Mouse (Mus musculus): ENCODE measurements at regions not wholly inside any gene's neighbourhood (a gene's known extent, or its start where the extent isn't known, plus 50 kb on each side); places are given as distances from the start of the nearest gene placed in this dataset.
"Not testable (repeated sequence)": the region's sequence is repeated elsewhere in the genome, so short reads cannot be mapped to it uniquely, and the experiment has no call there.

DNA sequence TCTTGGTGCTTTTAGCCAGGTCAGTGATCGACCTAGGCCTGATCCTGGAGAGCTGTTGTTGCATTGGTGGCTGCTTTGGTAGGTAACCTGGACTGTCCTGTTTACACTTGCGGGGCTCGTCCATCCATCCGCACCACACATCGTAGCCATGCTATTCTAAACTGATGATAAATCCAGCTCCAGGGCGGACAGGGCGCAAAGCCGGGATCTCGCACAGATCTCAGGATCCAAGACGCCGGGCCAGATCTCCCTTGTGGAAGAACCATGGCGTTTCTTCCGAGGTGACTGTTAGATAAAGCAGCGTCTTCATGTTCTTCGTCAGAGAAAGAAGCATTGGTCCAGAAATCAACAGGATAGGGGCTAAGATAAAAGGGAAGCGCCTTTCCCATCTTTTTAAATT is 115.6 kb downstream of the Sec16b start:
- DNase-seq (ENCODE audit: low spot score in 2 of 2) = not testable (repeated sequence)

DNA sequence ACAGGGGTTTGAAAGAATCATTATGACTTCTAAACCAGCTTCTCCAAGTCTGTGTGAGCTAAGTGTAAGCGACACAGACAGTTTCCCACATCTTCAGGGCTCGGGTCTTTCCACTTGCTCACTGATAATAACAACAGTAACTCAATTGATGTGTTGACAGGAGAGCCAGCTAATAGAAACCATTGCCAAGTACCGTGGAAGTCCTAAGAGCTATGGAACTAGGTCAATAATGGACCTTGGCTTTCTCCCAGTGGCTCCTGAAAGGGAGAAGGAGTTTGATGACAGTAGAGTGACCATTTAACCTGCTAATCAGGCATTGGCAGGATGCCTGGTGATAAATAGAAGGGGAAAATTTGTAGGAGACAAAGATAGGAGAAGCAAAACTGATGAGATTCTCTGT is 126.1 kb downstream of the Sec16b start:
- no peak for DNase-seq (ENCODE audit: low spot score in 2 of 2)

DNA sequence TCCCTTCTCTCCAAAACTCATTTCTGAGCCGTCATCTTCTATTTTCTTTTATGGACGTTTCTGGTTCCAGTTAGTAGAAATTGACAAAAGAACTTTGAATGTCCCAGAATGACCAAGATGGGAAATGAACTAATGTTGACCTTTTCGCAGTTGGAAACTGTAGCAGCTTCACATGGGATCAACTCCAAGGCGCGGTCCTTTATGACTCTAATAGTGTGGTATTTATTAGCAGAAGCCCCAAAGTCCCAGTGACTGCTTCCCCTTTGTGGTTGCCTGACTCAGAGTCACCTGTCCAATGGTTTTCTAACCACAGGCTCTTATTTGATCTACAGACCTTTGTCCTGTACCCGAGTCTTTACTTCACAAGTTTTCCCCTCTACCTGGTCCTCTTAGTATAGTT is 126.9 kb downstream of the Sec16b start:
- no peak for DNase-seq (ENCODE audit: low spot score in 2 of 2)

DNA sequence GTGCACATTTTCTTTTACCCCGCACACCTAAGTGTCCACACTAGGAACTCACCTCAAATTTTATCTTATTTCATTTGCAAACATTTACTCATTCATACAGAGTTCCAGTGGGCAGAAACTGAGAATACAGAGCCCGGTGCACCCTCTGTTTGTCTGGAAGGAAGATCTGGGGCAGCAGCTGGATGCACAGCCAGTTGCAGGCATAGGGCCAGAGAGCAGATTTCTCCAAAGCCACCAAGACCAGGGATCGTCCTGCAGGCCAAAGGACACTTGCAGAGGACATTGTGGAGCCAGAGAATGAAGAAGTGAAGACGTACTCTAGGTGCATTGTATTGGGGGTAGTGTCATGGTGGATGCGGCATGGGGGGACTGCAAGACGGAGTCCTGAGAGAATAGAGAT is 129.2 kb downstream of the Sec16b start:
- DNase-seq (ENCODE audit: low spot score in 2 of 2) = no peak

DNA sequence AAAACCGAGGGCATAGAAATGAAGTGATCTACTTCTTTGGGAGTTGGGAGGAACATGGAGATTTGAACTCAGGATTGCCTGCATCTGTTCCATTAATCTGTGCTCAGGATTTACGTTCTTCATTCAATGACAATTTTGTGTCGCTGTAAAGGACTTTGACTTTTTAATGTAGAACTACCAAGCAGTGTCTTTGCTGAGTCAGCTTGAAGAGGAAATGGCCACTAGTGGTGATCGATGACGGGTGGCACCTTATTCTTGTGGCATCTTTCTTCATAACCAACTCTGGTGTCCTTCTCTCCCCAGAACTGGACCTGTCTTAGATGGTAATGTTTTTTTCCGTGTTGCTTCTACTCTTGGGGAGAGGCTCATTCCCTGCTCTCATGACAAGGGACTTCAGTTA is 137.0 kb downstream of the Sec16b start:
- DNase-seq (ENCODE audit: low spot score in 2 of 2) = no peak

DNA sequence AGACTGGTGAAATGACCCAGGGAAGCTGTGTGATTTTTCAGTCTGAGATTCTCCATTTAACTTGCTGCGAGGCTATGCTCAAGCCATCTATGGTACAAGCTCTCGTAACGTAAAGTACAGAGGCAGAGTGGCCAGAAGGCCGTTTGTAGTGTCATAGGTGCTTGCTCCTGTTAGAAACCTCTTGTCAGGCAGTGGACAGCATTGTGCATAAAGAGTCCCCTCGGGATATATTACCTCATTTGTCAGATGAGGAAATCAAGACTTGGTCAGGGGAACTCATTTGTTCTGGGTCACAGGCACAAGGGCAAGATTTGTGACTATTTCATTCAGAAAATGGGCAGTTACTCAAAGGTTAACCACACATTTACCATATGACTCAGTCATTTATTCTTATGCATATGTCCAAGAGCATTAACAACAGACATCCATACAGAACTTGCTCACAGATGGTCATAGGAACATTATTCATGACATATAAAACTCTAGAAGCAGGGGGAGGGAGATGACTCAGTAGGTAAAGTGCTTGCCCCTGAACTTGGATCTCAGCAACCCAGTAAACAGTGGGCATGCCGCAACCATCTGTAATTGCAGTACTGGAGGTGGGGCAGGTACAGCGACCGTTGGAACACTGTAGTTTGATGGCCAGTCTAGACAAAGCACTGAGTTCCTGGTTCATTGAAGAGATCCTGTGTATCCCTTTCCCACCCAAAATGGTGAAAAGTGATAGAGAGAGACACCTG is 139.3 kb downstream of the Sec16b start:
- DNase-seq (ENCODE audit: low spot score in 2 of 2) = no peak

DNA sequence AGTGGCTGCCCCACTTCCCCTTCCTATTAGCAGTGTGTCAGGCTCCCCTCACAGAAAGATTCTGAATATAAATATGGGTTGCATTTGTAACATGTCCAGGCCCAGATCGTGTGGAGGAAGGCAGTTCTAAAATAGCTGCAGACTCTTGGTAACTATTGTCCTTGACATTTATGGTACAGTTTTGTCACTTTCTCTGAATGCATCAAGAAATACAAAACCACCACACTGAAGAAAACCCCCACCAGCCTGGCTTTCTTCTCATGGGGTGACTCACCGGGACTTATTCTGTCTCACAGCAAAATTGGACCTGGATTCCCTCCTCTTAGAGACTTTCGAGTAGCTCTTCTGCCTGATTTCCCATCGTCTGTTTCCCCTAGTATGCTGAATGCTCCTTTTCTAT is 148.9 kb downstream of the Sec16b start:
- DNase-seq (ENCODE audit: low spot score in 2 of 2) = peak; percentile 23 to 50

DNA sequence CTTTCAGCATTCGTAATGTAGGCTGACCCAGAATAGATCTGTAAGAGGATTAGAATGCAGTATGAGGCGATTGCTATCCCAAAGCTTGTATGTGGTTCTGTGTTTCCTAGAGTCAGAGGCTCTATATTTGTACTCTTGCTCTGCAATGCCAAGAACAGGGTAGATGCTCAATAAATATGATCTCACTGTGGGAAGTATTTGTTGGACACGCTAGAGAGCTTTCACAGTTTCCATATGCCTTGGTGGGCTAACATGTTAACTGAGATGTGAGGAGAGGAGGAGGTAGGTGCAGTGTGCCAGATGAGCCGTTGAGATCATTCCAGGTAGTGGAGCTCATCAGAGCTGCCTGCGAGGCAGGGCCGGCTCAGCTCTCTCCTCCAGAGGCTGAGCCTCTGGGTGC is 163.1 kb downstream of the Sec16b start:
- DNase-seq (ENCODE audit: low spot score in 2 of 2) = no peak

DNA sequence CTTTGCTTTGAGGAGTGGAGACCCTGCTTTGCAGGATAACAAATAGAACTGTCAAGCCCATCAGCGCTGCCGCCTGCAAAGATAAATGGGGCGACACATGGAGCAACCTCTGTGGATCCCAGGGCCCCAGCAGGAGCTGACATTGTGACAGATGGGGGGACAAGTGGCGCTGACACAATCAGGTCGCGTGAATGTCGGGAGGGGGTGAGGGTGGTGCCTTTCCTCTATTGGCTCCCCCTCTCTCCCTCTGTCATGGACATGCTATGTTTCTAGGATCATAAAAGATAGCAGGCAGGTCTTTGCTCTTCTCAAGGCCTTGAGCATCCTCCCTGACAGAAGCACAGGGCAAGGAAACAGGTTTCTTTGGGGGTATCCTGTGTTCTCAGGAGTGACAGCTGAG is 177.8 kb downstream of the Sec16b start:
- DNase-seq (ENCODE audit: low spot score in 2 of 2) = no peak

DNA sequence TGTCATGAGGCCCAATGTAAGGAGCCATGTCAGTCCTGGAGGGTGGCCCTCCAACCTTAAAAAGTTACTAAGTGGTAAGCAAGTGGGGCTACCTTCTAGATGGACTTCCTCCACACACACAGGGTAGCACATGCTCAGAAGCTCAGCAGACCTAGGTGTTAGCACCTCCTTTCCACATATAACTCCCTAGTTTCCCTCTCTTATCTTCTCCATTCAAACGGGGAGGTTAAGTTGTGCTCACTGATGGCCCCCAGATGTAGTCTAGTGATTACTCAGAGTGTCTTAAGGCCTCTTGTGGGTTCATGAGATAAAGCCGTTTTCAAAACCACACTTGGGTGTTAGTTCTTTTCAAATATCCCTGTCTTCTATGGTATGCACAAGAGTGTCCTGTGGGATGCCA is 188.7 kb downstream of the Sec16b start:
- no peak for DNase-seq (ENCODE audit: low spot score in 2 of 2)

DNA sequence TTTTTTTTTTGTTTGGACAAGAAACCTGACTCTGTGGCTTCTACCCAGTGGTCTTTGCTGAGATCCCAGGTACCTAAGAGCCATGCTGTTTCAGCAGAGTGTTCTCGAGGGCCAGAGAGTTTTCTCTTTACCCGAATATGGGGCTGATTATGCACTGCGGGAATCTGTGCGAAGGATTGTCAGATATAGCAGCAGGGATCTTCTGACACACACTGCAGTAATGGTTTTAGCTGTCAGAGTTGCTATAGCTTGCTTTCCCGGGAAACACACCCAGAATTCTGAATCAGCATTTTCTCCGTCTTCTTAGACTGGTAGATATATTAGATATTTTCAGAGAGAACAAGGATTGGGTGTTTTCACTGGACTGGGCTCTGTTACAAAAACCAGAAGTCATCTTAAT is 197.1 kb downstream of the Sec16b start:
- DNase-seq (ENCODE audit: low spot score in 2 of 2) = no peak

DNA sequence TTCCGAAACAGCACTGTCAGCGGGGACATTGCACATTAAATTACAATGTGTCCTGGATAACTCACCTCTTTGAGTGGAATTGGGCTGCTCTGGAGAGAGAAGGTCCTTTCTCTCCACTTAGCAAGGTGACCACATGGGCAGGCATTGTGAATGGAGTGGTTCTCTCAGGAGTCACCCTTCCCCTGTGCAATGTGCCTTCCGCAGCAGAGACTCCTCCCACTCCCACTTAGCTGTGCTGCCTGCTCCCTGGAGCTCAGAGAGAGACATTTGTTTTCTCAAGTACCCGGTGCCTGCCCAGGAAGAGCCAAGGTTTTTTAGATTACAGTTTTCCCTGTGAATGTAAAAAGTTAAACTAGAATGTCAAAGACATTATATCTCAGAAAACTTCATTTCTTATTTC is 198.8 kb downstream of the Sec16b start:
- no peak for DNase-seq (ENCODE audit: low spot score in 2 of 2)

DNA sequence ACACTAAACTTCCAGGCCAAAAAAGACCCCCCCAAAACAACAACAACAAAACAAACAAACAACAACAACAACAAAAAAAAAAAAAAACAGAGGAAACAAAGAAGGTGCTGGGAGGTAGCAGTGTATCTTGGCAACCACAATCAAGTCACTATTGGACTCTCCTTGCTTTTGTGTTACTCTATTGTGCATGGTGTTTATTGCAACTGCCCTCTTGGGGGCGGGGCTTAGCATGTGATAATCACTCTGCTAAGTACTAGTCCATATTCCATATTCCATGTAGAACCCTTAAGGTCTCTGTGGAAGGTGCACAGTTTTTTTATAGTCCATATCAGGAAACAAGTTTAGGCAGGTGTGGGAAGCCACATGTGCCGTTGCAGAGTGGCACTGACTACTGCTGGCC is 200.7 kb downstream of the Sec16b start:
- no peak for DNase-seq (ENCODE audit: low spot score in 2 of 2)

DNA sequence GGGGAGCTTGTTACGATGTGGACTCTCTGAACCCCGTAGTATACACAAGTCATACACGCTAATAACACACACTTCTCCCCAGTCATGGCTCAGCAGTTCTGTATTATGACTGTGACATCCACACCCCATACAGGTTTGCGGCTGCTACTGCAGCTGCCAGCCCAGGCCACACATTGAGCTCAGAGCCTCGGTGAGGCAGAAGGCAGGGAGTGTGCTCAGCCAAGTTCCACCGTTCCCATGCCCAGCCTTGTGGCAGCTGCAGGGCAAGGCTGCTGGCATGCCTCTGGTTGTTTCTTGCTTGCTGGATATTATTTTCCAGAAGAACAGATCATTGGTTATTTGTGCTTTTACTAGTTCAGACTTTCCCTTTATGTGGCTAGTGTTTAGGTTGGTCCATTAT is 202.6 kb downstream of the Sec16b start:
- DNase-seq (ENCODE audit: low spot score in 2 of 2) = no peak

DNA sequence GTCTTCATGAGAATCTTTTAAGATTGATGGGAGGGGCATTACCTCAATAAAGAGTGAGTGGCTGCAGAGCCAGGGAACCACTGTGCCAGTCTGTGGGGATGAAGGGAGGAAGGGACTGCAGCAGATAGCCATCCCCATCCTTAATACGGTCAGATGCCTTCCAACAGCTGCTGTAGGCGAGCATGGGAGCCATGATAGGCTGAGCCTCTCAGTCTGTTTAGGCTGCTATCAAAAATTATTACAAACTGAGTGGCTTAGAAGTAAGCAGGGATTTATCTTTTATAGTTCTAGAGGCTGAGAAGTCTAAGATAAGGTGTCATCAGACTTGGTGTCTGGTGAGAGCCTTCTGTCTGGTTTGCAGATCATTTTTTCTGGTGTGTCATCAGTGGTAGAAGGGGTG is 204.3 kb downstream of the Sec16b start:
- DNase-seq (ENCODE audit: low spot score in 2 of 2) = no peak

DNA sequence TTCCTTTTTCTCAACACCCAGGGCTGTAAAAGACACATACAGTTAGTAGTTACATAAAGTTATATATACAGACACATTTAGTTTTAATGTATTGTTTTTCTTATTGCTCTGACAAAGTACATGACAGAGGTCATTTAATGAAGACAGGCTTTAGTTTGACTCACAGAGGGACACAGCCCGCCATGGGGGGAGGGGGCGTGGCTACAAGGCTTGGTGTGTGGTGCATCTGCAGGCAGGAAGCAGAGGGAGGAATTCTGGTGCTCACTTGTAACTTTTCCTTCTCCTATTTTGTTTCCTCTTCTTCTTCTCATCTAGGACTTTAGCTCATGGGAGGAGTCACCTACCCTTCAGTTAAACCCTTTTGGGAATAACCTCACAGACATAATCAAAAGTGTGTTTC is 206.0 kb downstream of the Sec16b start:
- DNase-seq (ENCODE audit: low spot score in 2 of 2) = no peak

DNA sequence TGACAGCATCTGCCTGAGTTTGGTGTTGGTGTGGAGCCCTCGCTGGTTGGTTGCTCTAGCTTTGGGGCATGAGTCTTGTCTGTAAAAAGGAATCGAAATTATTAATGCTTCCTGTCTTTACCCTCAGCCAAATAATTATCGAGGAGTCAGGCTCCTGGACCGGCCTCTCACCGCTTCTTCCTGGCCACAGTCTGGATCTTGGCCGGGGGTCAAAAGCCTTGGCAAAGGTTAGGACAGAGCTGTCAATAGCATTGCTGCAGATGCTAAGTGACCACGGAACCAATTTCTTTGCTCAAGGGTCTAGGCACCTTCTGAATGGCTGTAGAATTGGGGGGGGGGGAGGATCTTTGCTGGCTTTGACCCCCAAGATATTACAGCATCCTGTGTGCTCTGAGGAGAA is 207.3 kb downstream of the Sec16b start:
- no peak for DNase-seq (ENCODE audit: low spot score in 2 of 2)

DNA sequence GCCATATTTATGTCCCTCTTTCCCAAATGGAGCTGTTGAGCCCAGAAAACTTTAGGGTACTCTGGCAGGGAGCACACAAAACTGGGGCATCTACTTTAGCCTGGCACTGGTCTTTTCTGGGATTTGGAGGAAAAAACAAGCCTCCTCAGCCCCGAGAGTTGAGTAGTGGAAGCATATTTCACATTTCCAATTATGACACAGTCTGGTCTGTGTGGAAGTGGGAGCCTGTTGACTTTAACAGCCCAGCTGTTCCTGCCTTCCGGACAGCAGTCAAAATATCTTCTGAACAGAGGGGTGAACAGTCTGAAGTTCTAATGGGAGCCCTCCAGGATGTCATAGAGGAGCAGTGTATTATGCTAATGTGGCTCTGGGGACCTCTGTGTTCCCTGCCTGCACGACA is 209.1 kb downstream of the Sec16b start:
- peak in 1 of 2 experiments; percentile 25 for DNase-seq (ENCODE audit: low spot score in 2 of 2)

DNA sequence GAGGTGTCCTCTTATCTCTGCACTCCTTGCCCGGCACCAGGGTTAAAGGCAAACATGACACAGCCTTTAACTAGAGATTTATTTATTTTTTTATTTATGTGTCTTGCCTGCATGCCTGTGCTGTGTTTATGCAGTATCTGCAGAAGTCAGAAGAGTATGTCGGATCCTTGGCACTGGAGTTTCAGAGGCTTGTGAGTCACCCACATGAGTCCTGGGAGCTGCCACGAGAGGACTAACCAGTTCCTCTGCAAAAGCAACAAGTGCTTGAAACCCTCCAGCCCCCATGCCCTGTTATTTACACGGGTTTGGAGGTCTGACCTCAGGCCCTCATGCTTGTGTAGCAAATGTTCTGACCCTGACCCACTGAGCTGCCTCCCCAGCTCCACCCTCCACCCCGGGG is 210.6 kb downstream of the Sec16b start:
- DNase-seq (ENCODE audit: low spot score in 2 of 2) = no peak

DNA sequence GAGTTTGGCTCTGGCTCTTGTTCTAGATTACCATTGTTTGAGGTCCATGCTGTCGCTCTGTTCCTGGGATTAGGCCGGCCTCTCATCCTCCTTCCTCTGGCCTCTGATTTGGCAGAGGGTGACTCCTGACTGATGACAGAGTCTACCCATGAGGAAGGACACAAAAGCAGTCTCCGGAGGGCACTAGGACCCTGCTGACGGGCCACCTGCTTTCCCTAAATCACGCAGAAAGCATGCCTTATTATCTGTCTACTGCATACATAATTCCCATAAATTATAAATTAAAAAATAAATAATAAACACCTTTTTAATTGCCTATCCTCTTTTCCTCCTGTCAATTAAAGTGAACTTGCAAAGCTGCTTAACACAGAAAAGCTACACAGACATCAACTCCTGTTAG is 215.4 kb downstream of the Sec16b start:
- no peak for DNase-seq (ENCODE audit: low spot score in 2 of 2)

DNA sequence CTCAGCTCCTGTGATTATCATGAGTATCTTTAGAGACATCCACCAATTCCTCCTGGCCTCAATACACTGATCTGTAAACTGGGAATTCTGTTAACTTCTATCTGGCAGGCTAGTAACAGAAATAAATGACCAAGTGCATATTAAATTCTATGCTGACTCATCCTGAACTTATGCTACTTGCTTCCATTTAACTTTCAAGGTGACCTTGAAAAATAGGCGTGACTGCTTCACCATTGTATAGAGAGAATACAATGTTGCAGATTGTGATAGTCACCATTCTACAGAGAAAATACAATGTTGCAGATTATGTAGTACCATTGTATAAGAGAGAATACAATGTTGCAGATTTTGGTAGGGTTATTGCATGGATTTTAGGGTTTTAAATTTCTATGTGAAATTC is 224.6 kb downstream of the Sec16b start:
- no peak for DNase-seq (ENCODE audit: low spot score in 2 of 2)

DNA sequence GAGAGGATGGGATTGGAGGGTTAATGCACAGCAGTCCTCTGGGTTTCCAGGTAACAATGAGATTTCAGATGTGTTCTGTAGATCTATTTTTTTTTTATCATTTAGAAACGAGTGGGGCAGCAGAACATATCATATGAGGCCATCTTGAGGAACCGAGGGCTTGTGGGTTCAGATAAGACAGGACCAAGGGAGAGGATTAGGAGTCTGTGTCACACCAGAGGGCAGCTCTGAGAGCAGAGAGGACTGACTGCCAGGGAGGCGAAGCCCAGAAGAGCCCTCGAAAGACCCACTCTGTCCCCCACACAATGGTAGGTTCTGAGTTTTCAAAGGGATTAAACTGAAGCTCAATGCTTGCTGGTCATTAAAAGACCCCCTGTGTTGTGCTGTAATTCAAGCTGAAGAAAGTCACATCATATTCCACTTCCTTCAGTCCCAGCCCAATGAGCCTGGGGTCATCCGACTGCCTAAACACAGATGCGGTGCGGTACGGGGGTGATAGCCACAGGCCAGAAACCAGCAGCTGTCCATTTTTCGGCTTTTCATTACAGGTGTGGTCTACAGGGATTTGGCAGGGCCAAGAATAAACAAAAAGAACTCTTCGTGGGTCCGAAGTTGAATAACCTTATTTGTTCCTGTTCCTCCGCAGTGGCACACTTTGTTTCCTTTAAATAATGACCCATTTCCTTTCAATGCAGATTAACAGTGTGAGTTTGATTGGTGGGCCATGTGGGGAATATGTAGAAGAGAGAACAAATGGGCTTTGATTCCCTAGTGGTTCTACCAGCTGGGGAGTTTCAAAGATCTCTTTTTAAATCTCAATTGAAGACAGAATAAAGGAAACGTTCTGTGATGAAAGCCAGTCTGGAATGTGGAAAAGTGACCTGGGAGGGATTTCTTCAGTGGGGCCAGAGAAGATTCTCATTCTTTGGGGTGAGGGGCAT is 234.5 kb downstream of the Sec16b start:
- DNase-seq (ENCODE audit: low spot score in 2 of 2) = no peak

DNA sequence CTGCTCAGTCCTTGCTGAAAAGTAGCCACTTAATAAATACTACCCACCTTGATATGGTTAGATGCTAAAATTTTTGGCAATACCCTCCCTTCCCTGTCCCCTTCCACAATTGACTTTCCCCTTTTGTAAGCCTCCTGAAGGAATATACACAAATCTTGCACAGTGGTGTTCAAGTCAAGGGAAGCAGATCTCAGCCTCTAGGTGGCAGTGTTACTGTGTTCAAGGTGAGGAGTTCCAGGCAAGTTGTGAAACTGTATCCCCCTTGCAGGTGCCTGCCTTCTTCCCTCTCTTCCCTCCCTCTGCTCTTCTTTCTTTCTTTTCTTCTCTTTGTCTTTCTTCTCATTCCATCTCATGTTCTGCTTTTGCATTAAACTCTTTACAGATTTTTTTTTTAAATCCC is 239.1 kb downstream of the Sec16b start:
- peak; percentile 60 to 85 for DNase-seq (ENCODE audit: low spot score in 2 of 2)

Data from layer of hippocampus, adult 18-20 months (tissue).